Mouse (Mus musculus): ENCODE measurements around the gene Cplane1. TPM values are rescaled to one million over a fixed set of nuclear protein-coding genes. Genes with fewer than 3 reads are reported as not detected.

Gene Cplane1
- polyA plus RNA-seq (2014; fragmentation: Nextera tagmentation; extraction: Ambion mirVana), result 10.9 and 12.8 TPM in 2 replicates

GRCm38 (mm10) chr15:8168591-8169265, at the start of gene Cplane1:
TSS of gene Cplane1 (plus strand) at chr15:8169106.
- no peaks in the 10 kb centered on the region for H3K27me3 ChIP-seq (ENCODE audit: control insufficient read depth, insufficient read depth, low read length)
- H3K4me2 ChIP-seq (ENCODE audit: low read depth, low read length), result peak within 1 kb of the TSS; percentile 60
- WGBS, result 1% methylated on average over 46 of the region's 47 CpGs
- ATAC-seq (replicated peaks; ENCODE audit: insufficient number of reproducible peaks, low FRiP score, low TSS enrichment, low read depth), result peak; percentile 99
- peak within 1 kb of the TSS; percentile 70 for H3K27ac ChIP-seq (replicated peaks; ENCODE audit: low read depth, low read length)
- H3K4me3 ChIP-seq (ENCODE audit: low read depth, low read length), result peak within 1 kb of the TSS; percentile 89
- DNase-seq (ENCODE audit: low spot score), result peak; percentile 97
- no peaks in the 10 kb centered on the region for H3K4me1 ChIP-seq (ENCODE audit: control insufficient read depth, insufficient read depth, low read length)
- H3K9me3 ChIP-seq (replicated peaks; ENCODE audit: control insufficient read depth, low read length), result no peaks in the 10 kb centered on the region
- H3K9ac ChIP-seq (replicated peaks; ENCODE audit: low read length), result peak within 1 kb of the TSS; percentile 96
- H3K36me3 ChIP-seq (replicated peaks; ENCODE audit: control insufficient read depth, insufficient read depth, low read depth, low read length), result no peaks in the 10 kb centered on the region; the same call in 1 of the 2 replicates

GRCm38 (mm10) chr15:8129281-8129680, 39.6 kb upstream of the Cplane1 start:
- no peak overlapping the region for H3K4me2 ChIP-seq (ENCODE audit: low read depth, low read length)
- DNase-seq (ENCODE audit: low spot score) (no peak), ATAC-seq (replicated peaks; ENCODE audit: insufficient number of reproducible peaks, low FRiP score, low TSS enrichment, low read depth) (no peak)
- H3K4me3 ChIP-seq (ENCODE audit: low read depth, low read length), result no peak overlapping the region
- peaks cover 2% of the 10 kb centered on the region for H3K36me3 ChIP-seq (replicated peaks; ENCODE audit: control insufficient read depth, insufficient read depth, low read depth, low read length)
- no peaks in the 10 kb centered on the region for H3K27me3 ChIP-seq (ENCODE audit: control insufficient read depth, insufficient read depth, low read length)
- WGBS, result 72% methylated on average over 1 of the region's 1 CpGs
- no peak overlapping the region for H3K27ac ChIP-seq (replicated peaks; ENCODE audit: low read depth, low read length)
- H3K9ac ChIP-seq (replicated peaks; ENCODE audit: low read length), result no peak overlapping the region
- H3K4me1 ChIP-seq (ENCODE audit: control insufficient read depth, insufficient read depth, low read length), result no peaks in the 10 kb centered on the region
- no peaks in the 10 kb centered on the region for H3K9me3 ChIP-seq (replicated peaks; ENCODE audit: control insufficient read depth, low read length)

- H3K4me1 ChIP-seq (ENCODE audit: control insufficient read depth, insufficient read depth, low read length), result no peaks in the 10 kb centered on the region
- H3K36me3 ChIP-seq (replicated peaks; ENCODE audit: control insufficient read depth, insufficient read depth, low read depth, low read length), result peaks cover 2% of the 10 kb centered on the region
- no peak overlapping the region for H3K4me3 ChIP-seq (ENCODE audit: low read depth, low read length)
- no peaks in the 10 kb centered on the region for H3K27me3 ChIP-seq (ENCODE audit: control insufficient read depth, insufficient read depth, low read length)
- ATAC-seq (replicated peaks; ENCODE audit: insufficient number of reproducible peaks, low FRiP score, low TSS enrichment, low read depth) (no peak), DNase-seq (ENCODE audit: low spot score) (no peak)
- WGBS, result 92% methylated on average over 3 of the region's 3 CpGs
- no peak overlapping the region for H3K27ac ChIP-seq (replicated peaks; ENCODE audit: low read depth, low read length)
- no peak overlapping the region for H3K9ac ChIP-seq (replicated peaks; ENCODE audit: low read length)
- no peaks in the 10 kb centered on the region for H3K9me3 ChIP-seq (replicated peaks; ENCODE audit: control insufficient read depth, low read length)
- H3K4me2 ChIP-seq (ENCODE audit: low read depth, low read length), result no peak overlapping the region
Measured at GRCm38 (mm10) chr15:8131268-8131667, 37.6 kb upstream of the Cplane1 start.

- no peaks in the 10 kb centered on the region for H3K9me3 ChIP-seq (replicated peaks; ENCODE audit: control insufficient read depth, low read length)
- H3K4me2 ChIP-seq (ENCODE audit: low read depth, low read length), result no peak overlapping the region
- ATAC-seq (replicated peaks; ENCODE audit: insufficient number of reproducible peaks, low FRiP score, low TSS enrichment, low read depth) (no peak), DNase-seq (ENCODE audit: low spot score) (no peak)
- no peak overlapping the region for H3K27ac ChIP-seq (replicated peaks; ENCODE audit: low read depth, low read length)
- H3K4me3 ChIP-seq (ENCODE audit: low read depth, low read length), result no peak overlapping the region
- no peaks in the 10 kb centered on the region for H3K4me1 ChIP-seq (ENCODE audit: control insufficient read depth, insufficient read depth, low read length)
- H3K9ac ChIP-seq (replicated peaks; ENCODE audit: low read length), result no peak overlapping the region
- H3K27me3 ChIP-seq (ENCODE audit: control insufficient read depth, insufficient read depth, low read length), result no peaks in the 10 kb centered on the region
- H3K36me3 ChIP-seq (replicated peaks; ENCODE audit: control insufficient read depth, insufficient read depth, low read depth, low read length), result peaks cover 2% of the 10 kb centered on the region
Measured at GRCm38 (mm10) chr15:8131761-8132160, 37.1 kb upstream of the Cplane1 start.

GRCm38 (mm10) chr15:8135606-8136005, 33.3 kb upstream of the Cplane1 start:
- DNase-seq (ENCODE audit: low spot score), result no peak
- WGBS, result 84% methylated on average over 5 of the region's 5 CpGs
- Histone ChIP-seq H3K27me3 (ENCODE audit: control insufficient read depth, insufficient read depth, low read length) (no peaks in the 10 kb centered on the region), H3K4me2 (ENCODE audit: low read depth, low read length) (no peak overlapping the region), H3K9ac (replicated peaks; ENCODE audit: low read length) (no peak overlapping the region), H3K4me1 (ENCODE audit: control insufficient read depth, insufficient read depth, low read length) (no peaks in the 10 kb centered on the region), H3K36me3 (replicated peaks; ENCODE audit: control insufficient read depth, insufficient read depth, low read depth, low read length) (peaks cover 6% of the 10 kb centered on the region), H3K4me3 (ENCODE audit: low read depth, low read length) (no peak overlapping the region), H3K9me3 (replicated peaks; ENCODE audit: control insufficient read depth, low read length) (no peaks in the 10 kb centered on the region), H3K27ac (replicated peaks; ENCODE audit: low read depth, low read length) (no peak overlapping the region)
- no peak for ATAC-seq (replicated peaks; ENCODE audit: insufficient number of reproducible peaks, low FRiP score, low TSS enrichment, low read depth)

GRCm38 (mm10) chr15:8161841-8162240, 7.1 kb upstream of the Cplane1 start:
- ATAC-seq (replicated peaks; ENCODE audit: insufficient number of reproducible peaks, low FRiP score, low TSS enrichment, low read depth), result no peak
- no peak overlapping the region for H3K27ac ChIP-seq (replicated peaks; ENCODE audit: low read depth, low read length)
- DNase-seq (ENCODE audit: low spot score), result no peak
- H3K4me1 ChIP-seq (ENCODE audit: control insufficient read depth, insufficient read depth, low read length), result no peaks in the 10 kb centered on the region
- 81% methylated on average over 1 of the region's 1 CpGs for WGBS
- no peaks in the 10 kb centered on the region for H3K27me3 ChIP-seq (ENCODE audit: control insufficient read depth, insufficient read depth, low read length)
- H3K36me3 ChIP-seq (replicated peaks; ENCODE audit: control insufficient read depth, insufficient read depth, low read depth, low read length), result peaks cover 8% of the 10 kb centered on the region
- H3K4me3 ChIP-seq (ENCODE audit: low read depth, low read length), result no peak overlapping the region
- no peak overlapping the region for H3K9ac ChIP-seq (replicated peaks; ENCODE audit: low read length)
- H3K9me3 ChIP-seq (replicated peaks; ENCODE audit: control insufficient read depth, low read length), result no peaks in the 10 kb centered on the region
- H3K4me2 ChIP-seq (ENCODE audit: low read depth, low read length), result no peak overlapping the region

- Histone ChIP-seq H3K4me1 (ENCODE audit: control insufficient read depth, insufficient read depth, low read length) (no peaks in the 10 kb centered on the region), H3K4me3 (ENCODE audit: low read depth, low read length) (peak overlapping the region; percentile 89), H3K9ac (replicated peaks; ENCODE audit: low read length) (peak overlapping the region; percentile 96), H3K27me3 (ENCODE audit: control insufficient read depth, insufficient read depth, low read length) (no peaks in the 10 kb centered on the region), H3K4me2 (ENCODE audit: low read depth, low read length) (peak overlapping the region; percentile 60), H3K9me3 (replicated peaks; ENCODE audit: control insufficient read depth, low read length) (no peaks in the 10 kb centered on the region), H3K36me3 (replicated peaks; ENCODE audit: control insufficient read depth, insufficient read depth, low read depth, low read length) (no peaks in the 10 kb centered on the region; the same call in 1 of the 2 replicates), H3K27ac (replicated peaks; ENCODE audit: low read depth, low read length) (peak overlapping the region; percentile 70)
- DNase-seq (ENCODE audit: low spot score), result peak; percentile 51
- WGBS, result under 1% methylated on average over 25 of the region's 25 CpGs
- peak; percentile 83 for ATAC-seq (replicated peaks; ENCODE audit: insufficient number of reproducible peaks, low FRiP score, low TSS enrichment, low read depth)
Measured at GRCm38 (mm10) chr15:8169266-8169746, 400 bp downstream of the Cplane1 start.

GRCm38 (mm10) chr15:8189563-8189962, 20.7 kb downstream of the Cplane1 start:
- ATAC-seq (replicated peaks; ENCODE audit: insufficient number of reproducible peaks, low FRiP score, low TSS enrichment, low read depth) (no peak), DNase-seq (ENCODE audit: low spot score) (no peak)
- Histone ChIP-seq H3K4me2 (ENCODE audit: low read depth, low read length) (no peak overlapping the region), H3K27me3 (ENCODE audit: control insufficient read depth, insufficient read depth, low read length) (no peaks in the 10 kb centered on the region), H3K4me1 (ENCODE audit: control insufficient read depth, insufficient read depth, low read length) (no peaks in the 10 kb centered on the region), H3K4me3 (ENCODE audit: low read depth, low read length) (no peak overlapping the region), H3K9ac (replicated peaks; ENCODE audit: low read length) (no peak overlapping the region), H3K9me3 (replicated peaks; ENCODE audit: control insufficient read depth, low read length) (no peaks in the 10 kb centered on the region), H3K27ac (replicated peaks; ENCODE audit: low read depth, low read length) (no peak overlapping the region), H3K36me3 (replicated peaks; ENCODE audit: control insufficient read depth, insufficient read depth, low read depth, low read length) (no peaks in the 10 kb centered on the region; the same call in 1 of the 2 replicates)
- 86% methylated on average over 3 of the region's 3 CpGs for WGBS
